Mouse (Mus musculus) limb, embryonic 12.5 days (tissue): ENCODE measurements around the gene Exosc9. TPM values are rescaled to one million over a fixed set of nuclear protein-coding genes. Genes with fewer than 3 reads are reported as not detected.

Source experiments
- ATAC-seq: fragments of 200-750 bp; cut with Nextera tagmentation; 2 replicates; pipeline ENCODE4 v1.8.0; 2017; ENCODE audit warnings: low read depth, moderate TSS enrichment; ENCODE audit not compliant: insufficient number of reproducible peaks, insufficient read depth, low FRiP score, low TSS enrichment
- H3K27ac ChIP-seq: fragments of 300-500 bp; sonication (generic); 2 replicates; pipeline ENCODE4 v1.5.1; 2016; ENCODE audit warnings: mild to moderate bottlenecking, moderate library complexity
- H3K27me3 ChIP-seq: fragments of 300-500 bp; sonication (generic); 2 replicates; pipeline ENCODE4 v1.6.1; 2016; ENCODE audit warnings: mild to moderate bottlenecking, moderate library complexity
- H3K36me3 ChIP-seq: fragments of 300-500 bp; sonication (generic); 2 replicates; pipeline ENCODE4 v1.6.1; 2016; ENCODE audit warnings: mild to moderate bottlenecking, moderate library complexity
- H3K4me1 ChIP-seq: fragments of 300-500 bp; sonication (generic); replicated peaks from 2 replicates; pipeline ENCODE4 v1.6.1; 2016
- H3K4me2 ChIP-seq: fragments of 300-500 bp; sonication (generic); 2 replicates; pipeline ENCODE4 v1.6.1; 2016; ENCODE audit warnings: mild to moderate bottlenecking, moderate library complexity
- H3K4me3 ChIP-seq: fragments of 300-500 bp; sonication (generic); replicated peaks from 2 replicates; pipeline ENCODE4 v1.5.1; 2016; ENCODE audit warnings: mild to moderate bottlenecking
- H3K9ac ChIP-seq: fragments of 300-500 bp; sonication (generic); replicated peaks from 2 replicates; pipeline ENCODE4 v1.6.1; 2016; ENCODE audit warnings: mild to moderate bottlenecking, moderate library complexity
- H3K9me3 ChIP-seq: fragments of 300-500 bp; sonication (generic); 2 replicates; pipeline ENCODE4 v1.6.1; 2016; ENCODE audit warnings: mild to moderate bottlenecking, moderate library complexity
- WGBS: fragments of 180-500 bp; shearing (Covaris S2); methylation state at CpG from one replicate; pipeline ENCODE4 v1.1.7; 2016; 5-methylcytosine and 5-hydroxymethylcytosine counted together
- polyA plus RNA-seq: library from polyadenylated mRNA; unstranded; fragments of >200 nt; fragmentation: Nextera tagmentation; extraction: Ambion mirVana; gene quantifications from 2 replicates; pipeline ENCODE4 v1.2.1, GENCODE M21; 2016

The Exosc9 gene
- polyA plus RNA-seq, 1 experiment from 2014 or later: 69.9 TPM

- no peak overlapping the region; the same call in 1 of the 2 replicates for H3K9ac ChIP-seq
- no peak for ATAC-seq
- H3K27me3 ChIP-seq: no peaks in the 10 kb centered on the region
- 72% methylated on average over 5 of the region's 5 CpGs for WGBS
- H3K9me3 ChIP-seq: no peaks in the 10 kb centered on the region
- H3K4me3 ChIP-seq: no peak overlapping the region
- H3K4me1 ChIP-seq: peaks cover 8% of the 10 kb centered on the region
- peak overlapping the region; percentile 65 for H3K4me2 ChIP-seq
- no peaks in the 10 kb centered on the region for H3K36me3 ChIP-seq
- H3K27ac ChIP-seq: no peak overlapping the region
Measured at GRCm38 (mm10) chr3:36613908-36614255, 61.5 kb downstream of the Exosc9 start.

Other genes starting within 250 kb of the Exosc9 start
- 139 and 162 TPM in 2 replicates for gene Anxa5, start 76.7 kb upstream of the Exosc9 start, polyA plus RNA-seq
- gene 1810062G17Rik, start 76.7 kb upstream of the Exosc9 start, polyA plus RNA-seq: 1.0 and 1.2 TPM in 2 replicates
- 0.23 TPM in 1 of 2 replicates, not detected in the other for gene Gm11549, start 30.8 kb upstream of the Exosc9 start, polyA plus RNA-seq
- 193 and 203 TPM in 2 replicates for gene Ccna2, start 19.5 kb downstream of the Exosc9 start, polyA plus RNA-seq
- gene Bbs7, start 60.9 kb downstream of the Exosc9 start, polyA plus RNA-seq: 20.8 and 21.5 TPM in 2 replicates
- gene Trpc3, start 137.6 kb downstream of the Exosc9 start, polyA plus RNA-seq: 3.4 and 6.4 TPM in 2 replicates